Mouse (Mus musculus) small intestine, adult 2 months (tissue): ENCODE measurements at regions not wholly inside any gene's neighbourhood (a gene's known extent, or its start where the extent isn't known, plus 50 kb on each side); places are given as distances from the start of the nearest gene placed in this dataset.

Experiments
- H3K27ac ChIP-seq: fragments of 200-500 bp; 2 replicates; pipeline ENCODE4 v1.5.1; 2012; ENCODE audit warnings: low read depth, low read length, control low read depth, inconsistent platforms; ENCODE audit not compliant: insufficient read depth
- H3K27me3 ChIP-seq: fragments of 200-500 bp; 2 replicates; pipeline ENCODE4 v1.6.1; 2012; ENCODE audit warnings: mild to moderate bottlenecking, moderate library complexity, low read length, inconsistent platforms; ENCODE audit not compliant: control insufficient read depth, insufficient read depth
- H3K36me3 ChIP-seq: fragments of 200-500 bp; 2 replicates; pipeline ENCODE4 v1.6.1; 2012; ENCODE audit warnings: mild to moderate bottlenecking, low read length, control low read depth, inconsistent platforms; ENCODE audit not compliant: control insufficient read depth, insufficient read depth
- H3K4me1 ChIP-seq: fragments of 200-500 bp; 2 replicates; pipeline ENCODE4 v1.6.1; 2012; ENCODE audit warnings: low read length, inconsistent platforms, mixed read lengths; ENCODE audit not compliant: control insufficient read depth, insufficient read depth, insufficient read length
- H3K4me3 ChIP-seq: fragments of 200-500 bp; 2 replicates; pipeline ENCODE4 v1.5.1; 2012; ENCODE audit warnings: low read depth, mild to moderate bottlenecking, control low read depth, inconsistent platforms, low read length, moderate library complexity
- CTCF ChIP-seq: fragments of 200-500 bp; IDR thresholded peaks from 2 replicates; pipeline ENCODE4 v1.5.1; 2012; ENCODE audit warnings: low read depth, mild to moderate bottlenecking, control low read depth, inconsistent platforms, low read length, moderate library complexity, mixed read lengths; ENCODE audit not compliant: insufficient replicate concordance, insufficient read length; ENCODE audit errors: extremely low read depth
- POLR2A ChIP-seq: fragments of 200-500 bp; IDR thresholded peaks from 2 replicates; pipeline ENCODE4 v1.6.1; 2012; ENCODE audit warnings: low read depth, mild to moderate bottlenecking, control low read depth, inconsistent platforms, low read length, moderate library complexity
- WGBS: fragments of 180-500 bp; shearing (Covaris S2); methylation state at CpG from one replicate; pipeline ENCODE4 v1.1.7; 2018; 5-methylcytosine and 5-hydroxymethylcytosine counted together

DNA sequence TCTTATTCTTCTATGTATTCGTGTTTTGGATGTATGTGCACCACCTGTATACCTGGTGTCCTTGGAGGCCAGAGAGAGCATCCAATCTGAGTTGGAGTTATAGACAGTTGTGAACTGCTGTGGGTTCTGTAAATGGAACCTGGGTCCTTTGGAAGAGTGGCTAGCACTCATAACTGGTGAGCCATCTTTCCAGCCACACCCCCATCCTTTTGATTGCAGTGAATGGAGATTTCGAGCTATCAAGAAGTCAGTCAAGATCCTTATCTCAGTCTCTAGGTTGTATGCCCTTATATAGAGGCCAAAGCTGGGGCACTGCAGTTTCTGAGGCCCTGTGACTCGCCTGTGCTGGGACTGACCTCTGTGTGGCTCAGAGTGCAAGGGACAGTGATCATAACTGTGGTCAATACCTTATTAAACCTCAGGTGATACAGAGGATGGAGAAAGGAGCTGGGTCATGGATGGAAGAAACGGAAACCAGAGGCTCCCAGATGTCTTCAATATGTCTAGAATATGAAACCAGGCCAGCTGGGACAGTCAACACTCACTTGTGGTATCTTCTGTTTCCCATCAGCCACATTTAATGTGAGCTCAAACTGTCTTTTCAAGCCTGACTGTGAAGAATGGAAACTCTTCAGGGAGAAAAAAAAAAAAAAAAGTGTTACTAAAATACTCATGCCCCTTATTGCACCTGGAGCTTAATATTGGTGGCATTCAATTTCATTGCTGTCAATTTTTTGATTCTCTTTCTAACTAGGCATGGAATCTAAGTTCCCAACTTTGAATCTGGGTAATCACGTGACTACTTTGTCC is 86.2 kb upstream of the Cpm start:
- 68% methylated on average over 5 of the region's 5 CpGs for WGBS
- Histone ChIP-seq H3K27me3 (no peaks in the 10 kb centered on the region), H3K4me1 (no peaks in the 10 kb centered on the region), H3K27ac (no peak overlapping the region), H3K4me3 (no peak overlapping the region), H3K36me3 (no peaks in the 10 kb centered on the region)
- TF ChIP-seq POLR2A (no peak), CTCF (no peak)

DNA sequence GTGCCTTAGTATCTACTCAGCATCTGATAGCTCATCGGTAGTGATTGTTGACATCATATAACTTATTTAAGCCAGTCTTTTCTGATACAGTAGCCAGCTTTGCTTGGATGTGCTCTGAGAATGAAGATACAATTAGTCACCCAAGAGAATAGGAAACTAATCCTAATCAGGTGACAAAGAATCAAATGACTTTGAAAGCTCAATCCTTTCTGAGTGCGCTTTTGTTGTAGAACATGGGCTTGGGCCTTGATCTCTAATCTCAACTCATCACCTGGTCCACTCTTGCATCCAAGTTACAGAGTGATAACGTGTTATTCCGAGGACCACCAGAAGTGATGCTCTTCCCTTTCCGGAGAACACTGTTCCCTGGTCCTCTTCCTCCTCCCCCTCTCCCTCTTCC is 86.9 kb upstream of the Cpm start:
- TF ChIP-seq POLR2A: no peak
- TF ChIP-seq CTCF: no peak

DNA sequence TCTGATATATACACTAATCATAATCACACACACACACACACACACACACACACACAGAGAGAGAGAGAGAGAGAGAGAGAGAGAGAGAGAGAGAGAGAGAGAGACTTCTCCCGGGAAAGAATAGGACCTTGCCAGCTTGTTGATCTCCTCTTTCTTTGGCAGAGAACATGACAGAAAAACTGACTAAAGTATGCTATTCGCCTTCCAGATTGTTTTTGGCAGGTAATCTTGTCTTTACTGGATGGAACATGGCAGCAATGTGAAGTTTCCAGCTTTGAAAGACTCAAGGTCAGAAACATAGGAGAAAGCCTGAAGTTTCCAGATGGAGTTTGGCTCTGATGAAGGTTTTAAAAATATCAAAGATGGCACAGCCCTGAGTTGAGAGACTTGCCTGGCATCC is 87.8 kb upstream of the Cpm start:
- WGBS: 56% methylated on average over 2 of the region's 2 CpGs
- no peaks in the 10 kb centered on the region for H3K27me3 ChIP-seq
- no peaks in the 10 kb centered on the region for H3K4me1 ChIP-seq
- TF ChIP-seq CTCF (no peak), POLR2A (no peak)
- H3K36me3 ChIP-seq: no peaks in the 10 kb centered on the region
- no peak overlapping the region for H3K4me3 ChIP-seq
- H3K27ac ChIP-seq: no peak overlapping the region

More for the DNA sequence above, 86.9 kb upstream of the Cpm start:
- Histone ChIP-seq H3K27me3 (no peaks in the 10 kb centered on the region), H3K27ac (no peak overlapping the region), H3K4me1 (no peaks in the 10 kb centered on the region), H3K36me3 (no peaks in the 10 kb centered on the region), H3K4me3 (no peak overlapping the region)
- 88% methylated on average over 5 of the region's 5 CpGs for WGBS

DNA sequence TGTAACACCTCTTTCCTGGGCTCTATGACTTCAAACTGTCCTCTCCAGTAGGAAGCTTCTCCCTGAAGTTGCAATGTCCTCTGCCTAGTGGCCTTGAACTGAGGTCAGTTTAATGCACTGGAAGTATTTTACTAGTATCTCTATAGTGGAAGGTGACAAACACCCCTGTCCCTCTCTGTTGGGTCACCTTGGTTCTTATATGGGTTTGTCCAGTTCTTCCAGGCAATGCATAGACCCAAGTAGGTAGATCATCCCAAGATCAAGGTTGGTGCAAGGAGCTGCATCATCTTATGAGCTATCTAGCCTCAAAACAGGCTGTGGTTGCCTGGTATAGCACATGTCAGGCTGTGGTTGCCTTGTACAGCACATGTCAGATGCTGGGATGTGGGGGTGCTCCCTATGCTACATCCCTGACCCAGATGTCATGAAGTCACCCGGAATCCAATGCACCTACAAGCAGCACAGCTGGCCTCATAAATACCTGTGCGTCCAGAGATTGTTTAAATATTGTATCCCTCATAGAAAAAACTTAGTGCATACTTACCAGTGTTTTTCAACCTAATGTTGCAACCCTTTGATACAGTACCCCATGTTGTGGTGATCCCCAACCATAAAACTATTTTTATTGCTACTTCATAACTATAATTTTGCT is 88.4 kb upstream of the Cpm start:
- no peak overlapping the region for H3K27ac ChIP-seq
- no peak overlapping the region for H3K4me3 ChIP-seq
- WGBS: 87% methylated on average over 2 of the region's 2 CpGs
- H3K36me3 ChIP-seq: no peaks in the 10 kb centered on the region
- H3K27me3 ChIP-seq: no peaks in the 10 kb centered on the region
- TF ChIP-seq POLR2A (no peak), CTCF (no peak)
- H3K4me1 ChIP-seq: no peaks in the 10 kb centered on the region

DNA sequence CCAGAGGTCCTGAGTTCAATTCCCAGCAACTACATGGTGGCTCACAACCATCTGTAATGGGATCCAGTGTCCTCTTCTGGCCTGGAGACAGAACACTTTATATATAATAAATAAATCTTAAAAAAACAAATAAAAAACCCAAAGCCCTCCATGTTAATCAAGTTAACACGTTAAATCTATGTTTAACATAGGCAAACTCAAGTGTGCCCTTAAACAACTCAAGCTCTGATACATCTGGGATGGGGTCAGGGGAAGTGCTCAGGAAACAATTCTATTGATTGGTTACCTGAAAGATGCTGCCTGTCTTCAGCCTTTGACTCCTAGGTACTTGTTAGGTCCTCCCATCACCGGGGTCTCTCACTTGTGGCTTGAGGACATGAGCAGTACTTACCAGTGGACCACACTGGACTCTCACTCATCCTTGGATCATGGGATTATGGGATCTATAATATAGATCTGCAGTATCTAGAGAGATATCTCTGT is 89.1 kb upstream of the Cpm start:
- no peaks in the 10 kb centered on the region for H3K27me3 ChIP-seq
- no peak overlapping the region for H3K27ac ChIP-seq
- H3K4me3 ChIP-seq: no peak overlapping the region
- no peaks in the 10 kb centered on the region for H3K4me1 ChIP-seq
- no peak for TF ChIP-seq POLR2A
- no peak for TF ChIP-seq CTCF
- 77% methylated on average over 2 of the region's 2 CpGs for WGBS
- no peaks in the 10 kb centered on the region for H3K36me3 ChIP-seq

DNA sequence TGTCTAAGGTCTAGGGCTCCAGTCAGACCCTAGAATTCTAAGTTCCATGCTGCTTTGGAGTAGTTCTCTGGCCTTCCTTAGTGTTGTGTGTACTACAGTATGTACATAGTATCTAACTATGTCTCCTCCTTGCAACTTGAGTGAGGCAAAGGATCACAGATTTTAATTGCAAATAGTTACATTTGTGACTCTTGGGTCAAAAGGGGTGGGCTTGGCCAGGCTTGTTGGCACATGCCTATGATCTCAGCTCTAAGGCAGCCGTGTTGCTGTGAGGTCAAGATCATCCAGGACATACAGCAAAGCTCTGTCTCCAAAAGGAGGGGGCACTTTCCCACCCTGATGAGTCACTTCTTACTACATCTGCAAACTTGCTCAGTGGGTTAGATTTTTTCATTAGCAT is 89.8 kb upstream of the Cpm start:
- Histone ChIP-seq H3K27me3 (no peaks in the 10 kb centered on the region), H3K4me1 (no peaks in the 10 kb centered on the region), H3K36me3 (no peaks in the 10 kb centered on the region), H3K4me3 (no peak overlapping the region), H3K27ac (no peak overlapping the region)
- no peak for TF ChIP-seq POLR2A
- 63% methylated on average over 1 of the region's 1 CpGs for WGBS

DNA sequence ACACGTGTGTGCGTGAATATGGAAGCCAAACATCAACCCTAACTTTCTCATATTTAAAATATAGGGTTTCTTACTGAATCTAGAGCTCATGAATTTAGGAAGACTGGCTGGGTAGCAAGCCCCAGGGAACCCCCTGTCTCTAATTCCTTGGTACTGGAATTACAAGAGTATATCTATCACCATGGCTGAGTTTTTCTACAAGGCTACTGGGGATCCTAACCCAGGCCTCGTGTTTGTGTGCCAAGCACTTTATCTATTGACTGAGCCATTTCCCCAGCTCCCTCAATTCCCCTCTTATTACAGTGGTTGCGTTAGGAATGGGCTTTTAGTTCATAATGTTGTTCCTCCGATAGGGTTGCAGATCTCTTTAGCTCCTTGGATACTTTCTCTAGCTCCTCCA is 90.6 kb upstream of the Cpm start:
- 85% methylated on average over 5 of the region's 5 CpGs for WGBS
- Histone ChIP-seq H3K27me3 (no peaks in the 10 kb centered on the region), H3K36me3 (no peaks in the 10 kb centered on the region), H3K4me3 (no peak overlapping the region), H3K27ac (no peak overlapping the region), H3K4me1 (no peaks in the 10 kb centered on the region)
- no peak for TF ChIP-seq CTCF
- TF ChIP-seq POLR2A: no peak
